Mouse (Mus musculus): ENCODE results near the gene Tas2r144.
A peak's percentile ranks its signal among the peaks of the same experiment; 100 is the strongest.

The Tas2r144 gene

DNA sequence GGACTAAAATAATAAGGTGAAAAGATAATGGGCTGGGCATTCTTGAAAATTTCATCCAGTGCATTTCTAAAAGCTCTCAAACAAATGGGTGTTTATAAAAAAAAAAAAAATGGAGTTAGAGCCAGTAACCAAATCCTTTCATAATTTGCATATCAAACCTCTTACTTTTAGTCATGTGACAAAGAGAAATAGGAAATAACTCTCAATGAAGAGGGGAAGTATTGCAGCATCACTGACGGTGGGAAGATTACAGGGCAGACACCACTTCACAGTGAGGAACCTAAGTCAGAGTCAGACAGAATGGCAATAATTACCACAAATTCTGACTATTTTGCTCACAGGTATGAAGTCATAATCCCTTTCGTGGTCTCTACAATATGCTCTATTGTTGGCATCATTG lies at the start of gene Tas2r144:
Gene Tas2r144 (plus strand): TSS at position 301 of the 400 bp plus-strand sequence.
- no peak for DNase-seq

DNA sequence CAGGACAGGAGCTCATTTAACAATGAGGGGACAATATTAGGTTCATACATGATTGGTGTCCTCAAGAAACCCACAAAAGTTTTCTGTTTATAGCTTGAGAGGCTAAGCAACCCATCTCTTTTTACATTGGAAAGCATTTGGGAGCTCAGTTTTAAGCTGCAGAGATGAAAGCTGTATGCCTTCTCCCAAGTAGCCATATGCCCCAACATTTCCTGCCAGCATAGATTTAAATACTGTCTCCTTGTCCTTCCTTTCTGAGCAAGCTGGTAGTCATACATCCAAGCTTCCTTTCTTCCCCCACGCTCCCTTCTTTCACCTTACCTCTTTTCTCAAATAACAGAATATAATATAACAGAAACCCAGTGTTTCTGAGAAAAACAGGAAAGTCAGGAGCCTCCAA lies 32.7 kb upstream of the Tas2r144 start:
- DNase-seq, result no peak

DNA sequence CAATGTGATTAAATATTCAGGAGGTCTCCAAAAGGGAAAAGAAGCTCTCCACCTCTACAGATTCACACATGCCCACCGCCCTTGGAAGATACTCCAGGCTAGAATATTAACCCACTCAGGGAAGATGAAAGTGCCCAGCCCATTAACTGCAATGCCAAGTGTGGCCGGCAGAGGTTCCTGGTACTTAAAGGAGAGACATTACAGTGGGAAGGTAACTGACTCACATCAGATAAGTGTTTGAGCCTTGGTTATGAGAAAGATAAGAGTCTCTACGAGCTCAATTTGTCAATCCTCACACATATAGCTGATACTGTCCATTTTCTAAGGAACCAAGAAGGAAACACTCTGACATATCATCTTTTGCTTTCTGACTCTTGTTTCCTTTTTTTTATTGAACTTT lies 28.9 kb upstream of the Tas2r144 start:
- DNase-seq, result no peak

DNA sequence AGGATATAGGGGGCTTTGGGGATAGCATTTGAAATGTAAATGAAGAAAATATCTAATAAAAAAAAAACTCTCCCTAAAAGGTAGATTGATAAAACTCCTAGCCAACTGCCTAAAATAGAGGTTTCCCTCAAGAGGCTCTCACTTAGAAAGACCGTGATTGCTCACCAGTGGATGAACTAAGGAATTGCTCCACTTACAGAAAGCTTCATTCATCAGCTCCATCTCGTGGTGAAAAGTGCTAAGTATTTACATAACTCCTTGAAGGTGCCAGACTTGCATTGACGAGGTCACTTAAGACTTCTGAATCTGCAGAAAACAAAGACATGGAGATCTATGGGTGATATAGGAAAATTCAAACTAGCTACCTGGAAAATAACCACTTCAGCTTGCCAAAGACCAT lies 17.4 kb upstream of the Tas2r144 start:
- no peak for DNase-seq

DNA sequence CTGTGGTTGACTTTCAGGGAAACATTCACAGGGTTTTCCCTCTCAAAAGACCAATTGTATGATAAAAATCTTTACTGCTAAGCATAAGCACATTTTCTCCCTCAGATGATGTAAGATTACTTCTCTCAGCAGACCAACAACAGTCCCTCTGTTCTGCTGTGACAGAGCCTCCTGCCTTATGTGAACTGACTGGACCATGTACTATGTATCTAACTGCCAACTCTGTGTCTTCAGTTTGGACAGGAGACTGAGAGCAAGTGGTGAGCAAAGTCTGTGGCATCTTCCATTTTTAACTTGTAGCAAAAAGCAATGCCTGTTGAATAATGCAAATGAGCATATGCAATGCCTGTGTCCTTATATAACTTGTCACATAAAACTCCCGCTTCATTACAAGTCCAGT lies 15.6 kb upstream of the Tas2r144 start:
- DNase-seq, result no peak

DNA sequence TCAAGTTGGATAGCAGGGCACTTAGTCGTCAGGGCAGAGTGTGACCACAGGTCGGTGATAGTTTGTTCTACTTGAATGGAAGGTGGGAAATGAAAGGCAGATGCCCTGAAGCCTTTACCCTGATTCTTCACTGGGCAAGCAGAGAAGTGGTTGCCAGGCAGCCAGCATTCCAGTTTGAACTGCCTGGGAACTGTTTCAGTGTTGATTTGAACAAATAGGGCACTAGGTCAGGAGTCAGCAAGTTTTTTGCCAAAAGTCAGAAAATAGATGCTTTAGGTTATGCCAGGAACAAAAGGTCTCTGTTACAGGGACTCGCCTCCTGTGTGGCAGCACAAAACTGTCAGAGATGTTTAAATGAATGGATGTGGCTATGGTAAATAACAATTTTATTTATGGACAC lies 7.2 kb downstream of the Tas2r144 start:
- peak in 1 of 2 experiments; percentile 8 for DNase-seq

DNA sequence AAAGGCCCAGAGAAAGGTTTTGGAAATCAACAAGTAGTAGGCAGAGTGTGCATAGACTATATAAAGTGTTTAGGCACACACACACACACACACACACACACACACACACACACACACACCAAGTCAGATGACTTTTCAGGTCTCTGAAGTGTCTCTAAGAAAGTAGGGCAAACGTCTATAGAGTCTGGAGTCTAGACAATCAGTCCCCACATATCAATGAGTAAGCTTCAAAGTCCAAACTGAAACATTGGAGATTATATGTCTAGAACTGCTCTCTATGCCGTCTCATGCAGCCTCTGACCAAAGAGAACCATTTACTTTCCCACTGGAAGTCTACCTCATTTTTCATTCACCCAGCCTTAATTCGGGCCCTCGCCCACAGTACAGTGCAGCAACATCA lies 9.9 kb downstream of the Tas2r144 start:
- no peak for DNase-seq

DNA sequence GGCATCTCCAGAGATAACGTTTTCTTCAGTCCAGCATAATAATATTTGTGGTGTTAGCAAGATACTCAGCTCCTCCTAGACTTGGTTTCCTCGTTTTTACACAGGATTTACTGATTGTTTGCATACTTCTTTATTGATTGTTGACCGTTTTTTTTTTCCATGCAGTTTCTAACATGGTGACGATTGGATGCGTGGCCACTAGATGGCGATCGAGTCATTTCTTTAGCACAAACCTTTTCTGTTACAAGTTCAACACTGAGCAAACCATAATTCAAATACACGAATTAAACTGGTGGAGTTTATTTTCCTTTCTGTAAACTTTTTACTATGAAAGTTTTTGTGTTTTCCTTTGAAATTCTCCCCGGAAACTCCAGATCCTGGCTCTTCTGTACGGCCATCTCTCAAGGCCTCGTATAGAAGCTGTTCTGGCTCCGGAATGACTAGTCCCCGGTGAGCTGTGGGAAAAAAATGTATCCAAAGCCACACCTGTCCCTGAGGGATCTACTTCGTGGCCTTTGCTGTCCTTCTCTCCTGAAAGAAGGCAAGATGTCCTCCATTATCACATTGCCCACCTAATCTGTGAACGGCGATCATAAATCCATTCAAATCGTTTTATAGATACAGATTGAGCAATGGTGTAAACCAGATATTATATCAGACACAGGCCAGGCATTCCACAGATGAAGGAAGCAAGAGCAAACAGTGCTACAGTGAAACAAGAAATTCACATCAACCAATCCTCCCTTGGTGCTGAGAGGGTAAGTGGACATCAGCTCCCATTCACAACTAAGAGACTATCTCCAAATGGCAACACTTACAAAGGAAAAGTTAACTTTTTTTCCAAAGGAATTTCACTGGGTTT lies 12.3 kb downstream of the Tas2r144 start:
- DNase-seq, result peak; percentile 62 to 83

DNA sequence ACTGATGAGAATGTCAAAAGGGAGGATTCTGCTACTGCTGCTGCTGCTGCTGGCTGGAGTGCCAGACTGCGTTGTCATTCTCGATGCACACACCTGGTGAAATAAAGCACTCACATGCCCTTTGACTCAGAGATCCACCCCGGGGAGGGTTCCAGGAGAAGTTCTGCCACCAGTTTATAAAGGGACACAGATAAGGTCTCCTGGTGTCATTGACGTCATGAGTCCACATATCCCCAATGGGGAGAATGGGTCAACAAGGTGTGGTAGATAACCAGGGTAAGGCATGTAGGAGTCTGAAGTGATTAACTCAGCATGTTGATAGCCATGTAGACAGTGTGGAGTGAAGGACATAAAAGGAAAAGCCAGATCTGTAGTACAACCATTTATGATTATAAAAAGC lies 14.5 kb downstream of the Tas2r144 start:
- no peak for DNase-seq

DNA sequence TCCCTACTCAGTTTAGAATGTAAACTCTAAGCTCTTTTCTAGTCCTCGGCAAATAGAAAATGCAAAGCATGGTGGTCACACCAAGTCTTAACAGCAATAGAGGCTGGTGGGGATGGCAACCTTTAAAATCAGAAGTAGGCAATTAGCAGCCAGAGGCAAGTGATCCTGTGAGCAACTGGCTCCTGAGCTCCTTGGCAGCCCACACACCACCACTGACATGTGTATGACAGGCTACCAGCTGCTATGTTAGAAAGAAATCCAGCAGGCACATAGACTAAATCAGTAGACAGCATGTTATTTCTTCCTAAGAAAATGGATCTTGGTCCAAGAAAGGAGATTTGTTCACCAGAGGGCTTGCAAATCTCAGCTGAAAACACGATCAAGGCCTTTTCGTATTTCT lies 16.1 kb downstream of the Tas2r144 start:
- DNase-seq, result no peak

DNA sequence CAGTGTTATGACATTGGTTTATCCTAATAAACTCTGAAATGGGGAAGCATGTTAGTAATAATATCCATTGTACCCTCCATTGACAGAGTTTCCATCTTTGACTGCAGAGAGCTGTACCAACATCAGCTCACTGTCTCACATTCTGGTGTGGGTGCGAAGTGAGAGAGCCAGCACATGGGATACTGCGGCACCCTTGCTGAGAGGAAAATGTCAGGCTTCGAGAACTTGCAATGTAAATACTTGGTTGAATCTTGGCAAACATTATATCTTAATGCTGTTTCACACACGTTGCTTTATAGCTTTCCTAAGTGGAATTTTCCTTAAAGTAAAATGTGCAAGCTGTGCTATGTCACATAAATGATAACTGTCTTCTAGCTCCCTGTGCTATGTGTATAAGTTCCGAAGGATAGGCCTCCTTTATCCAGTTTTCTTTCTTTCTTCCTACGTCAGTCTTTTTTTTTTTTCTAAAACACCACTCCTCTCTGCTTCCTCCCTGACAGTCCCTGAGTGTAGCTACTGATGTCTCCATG lies 22.2 kb downstream of the Tas2r144 start:
- DNase-seq, result no peak

DNA sequence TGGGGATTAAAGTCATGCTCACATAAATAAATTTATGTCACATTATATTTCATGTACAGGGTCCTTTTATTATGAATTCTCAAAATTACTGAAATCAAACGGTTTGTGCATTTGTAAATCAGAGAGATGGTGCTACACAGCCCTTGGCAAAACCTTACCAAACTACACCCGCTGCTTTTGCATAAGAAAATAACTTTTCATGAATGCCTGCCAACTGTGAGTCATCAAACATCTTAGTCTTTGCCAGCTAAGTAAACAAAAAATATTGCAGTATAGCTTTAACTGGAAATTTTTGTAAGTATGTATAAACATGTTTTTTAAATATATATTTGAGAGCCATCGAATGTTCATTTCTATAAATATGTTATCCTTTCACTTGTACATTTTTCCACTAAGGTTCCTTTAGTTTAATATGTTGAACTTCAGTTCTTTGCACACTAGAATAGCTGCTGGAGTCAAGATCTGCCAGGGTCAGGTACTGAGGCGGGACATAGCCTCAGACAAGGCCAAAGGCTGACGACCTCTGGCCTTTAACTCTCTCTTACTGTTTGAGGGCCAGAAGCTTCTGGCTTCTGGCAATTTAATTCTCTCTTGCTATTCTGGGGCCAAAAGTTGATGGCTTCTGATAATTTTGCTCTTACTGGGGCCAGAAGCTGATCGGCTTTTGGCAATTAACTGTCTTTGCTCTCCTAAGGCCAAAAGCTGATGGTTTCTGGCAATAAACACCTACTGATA lies 26.4 kb downstream of the Tas2r144 start:
- DNase-seq, result no peak

DNA sequence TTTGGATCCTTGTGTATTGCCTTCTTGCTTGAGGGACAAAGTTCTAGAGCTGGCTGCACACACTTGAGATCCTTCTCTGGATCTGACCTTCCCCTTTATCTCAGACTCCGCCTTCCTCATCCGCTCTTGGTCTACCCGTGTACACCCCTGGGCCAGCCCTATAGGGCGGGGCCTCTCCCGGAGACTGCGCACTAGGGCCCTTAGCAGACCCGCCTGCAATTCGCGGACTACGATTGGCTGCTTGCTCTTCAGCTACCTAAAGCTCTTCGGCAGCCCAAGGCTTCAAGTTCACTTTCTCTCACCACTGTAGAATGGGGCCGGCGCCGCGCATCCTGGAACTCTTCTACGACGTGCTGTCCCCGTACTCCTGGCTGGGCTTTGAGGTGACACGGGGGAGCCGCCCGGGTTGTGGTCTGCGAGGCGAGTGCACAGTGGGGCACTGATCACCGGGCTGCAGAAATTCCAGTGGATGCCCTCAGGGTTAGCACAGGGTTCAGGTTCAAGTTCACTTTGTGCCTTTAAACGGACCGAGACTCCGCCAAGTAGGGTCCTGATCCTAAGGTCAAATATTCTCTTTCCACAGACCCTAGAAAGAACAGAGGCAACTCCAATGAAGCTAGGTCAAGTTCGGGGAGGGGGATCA lies 30.7 kb downstream of the Tas2r144 start, which contains the start of gene Gstk1:
Gene Gstk1 (plus strand): TSS at position 225 of the 643 bp plus-strand sequence.
- DNase-seq, result peak; percentile 75 to 84

DNA sequence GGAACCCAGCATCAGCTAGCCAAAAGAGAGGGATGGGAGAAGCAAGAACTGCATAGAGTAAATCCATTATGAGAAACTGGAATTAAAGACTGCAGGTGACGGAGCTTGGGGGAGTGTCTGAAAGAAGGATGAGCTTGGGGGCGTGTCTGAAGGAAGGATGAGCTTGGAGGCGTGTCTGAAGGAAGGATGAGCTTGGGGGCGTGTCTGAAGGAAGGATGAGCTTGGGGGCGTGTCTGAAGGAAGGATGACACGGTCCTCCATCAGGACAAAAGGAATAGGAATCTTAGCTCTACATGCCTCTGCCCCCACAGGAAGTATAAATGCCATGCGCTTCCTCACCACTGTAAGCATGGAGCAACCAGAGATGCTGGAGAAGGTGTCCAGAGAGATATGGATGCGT lies 32.0 kb downstream of the Tas2r144 start:
- DNase-seq, result no peak

DNA sequence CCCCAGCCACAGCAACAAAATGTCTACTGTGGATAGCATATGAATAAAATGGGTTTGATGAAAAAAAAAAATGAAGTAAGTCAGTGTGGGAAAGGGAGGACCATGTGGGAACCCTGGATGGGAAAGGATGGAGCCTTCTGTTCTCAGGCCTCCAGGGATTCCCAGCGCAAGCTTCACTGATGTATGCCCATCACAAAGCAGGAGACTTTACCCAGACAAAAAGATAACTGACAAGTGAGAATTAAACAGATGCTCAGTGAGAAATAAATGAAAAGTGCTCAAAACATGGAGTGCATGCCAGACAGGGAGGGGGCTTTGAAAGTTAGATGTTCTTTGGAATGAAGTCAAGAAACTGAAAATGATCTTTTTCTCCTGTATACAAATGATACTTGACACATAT lies 32.9 kb downstream of the Tas2r144 start:
- no peak for DNase-seq

DNA sequence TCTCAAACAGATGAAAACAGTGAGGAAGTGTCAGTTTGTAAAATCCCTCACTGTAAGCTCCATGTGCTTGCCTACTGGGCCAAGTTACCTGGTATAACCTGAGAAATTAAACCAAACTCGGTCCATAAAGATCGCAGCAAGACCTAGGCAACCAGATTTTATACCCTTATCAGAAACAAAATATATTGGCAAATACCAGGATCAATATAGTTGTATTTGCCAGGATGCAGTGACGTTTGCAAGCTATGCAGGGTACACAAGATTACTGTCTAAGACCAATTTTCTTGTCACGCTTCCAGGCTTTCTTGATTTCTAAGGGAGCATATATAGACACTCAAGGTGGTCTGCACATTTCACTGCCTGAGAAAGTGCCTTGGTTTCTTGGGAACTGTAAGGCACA lies 36.7 kb downstream of the Tas2r144 start:
- DNase-seq, result no peak

DNA sequence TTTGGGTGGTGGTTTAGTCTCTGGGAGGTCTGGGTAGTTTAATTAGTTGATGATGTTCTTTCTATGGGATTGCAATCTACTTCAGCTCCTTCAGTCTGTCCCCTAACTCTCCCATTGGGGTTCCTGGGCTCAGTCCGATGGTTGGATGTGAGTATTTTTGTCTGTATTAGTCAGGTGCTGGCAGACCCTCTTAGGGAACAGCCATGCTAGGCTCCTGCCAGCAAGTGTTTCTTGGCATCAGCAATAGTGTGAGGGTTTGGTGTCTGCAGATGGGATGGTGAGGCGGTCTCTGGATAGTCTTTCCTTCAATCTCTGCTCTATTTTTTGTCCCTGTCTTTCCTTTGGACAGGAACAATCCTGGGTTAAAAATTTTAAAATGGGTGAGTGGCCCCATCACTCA lies 38.0 kb downstream of the Tas2r144 start:
- DNase-seq, result no peak

DNA sequence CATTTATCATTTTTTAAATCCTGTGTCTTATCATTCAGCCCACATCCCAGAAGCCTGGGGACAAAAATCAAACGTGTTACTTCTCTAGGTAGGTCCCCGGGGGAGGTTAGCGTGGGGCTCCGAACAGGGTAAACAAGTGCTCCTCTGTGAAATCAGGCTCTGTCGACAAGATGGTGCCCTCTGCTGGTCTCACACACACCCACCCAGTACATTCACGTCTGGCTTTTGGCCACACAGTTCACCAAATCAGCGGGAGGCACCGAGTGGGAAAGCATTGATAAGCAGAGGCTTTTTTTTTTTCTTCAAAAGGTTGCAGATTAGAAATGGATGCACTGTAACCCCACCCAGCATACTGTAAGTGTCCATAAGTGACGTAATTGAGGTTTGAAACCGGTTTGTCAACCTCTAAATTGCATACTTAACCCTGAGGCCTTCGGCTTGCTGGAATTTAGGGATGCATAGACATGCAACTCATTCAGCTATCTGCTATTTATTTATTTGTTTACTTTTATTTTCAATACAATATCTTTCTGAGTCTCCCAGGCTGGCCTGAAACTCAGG lies 42.3 kb downstream of the Tas2r144 start:
- DNase-seq, result peak in 1 of 2 experiments; percentile 61

DNA sequence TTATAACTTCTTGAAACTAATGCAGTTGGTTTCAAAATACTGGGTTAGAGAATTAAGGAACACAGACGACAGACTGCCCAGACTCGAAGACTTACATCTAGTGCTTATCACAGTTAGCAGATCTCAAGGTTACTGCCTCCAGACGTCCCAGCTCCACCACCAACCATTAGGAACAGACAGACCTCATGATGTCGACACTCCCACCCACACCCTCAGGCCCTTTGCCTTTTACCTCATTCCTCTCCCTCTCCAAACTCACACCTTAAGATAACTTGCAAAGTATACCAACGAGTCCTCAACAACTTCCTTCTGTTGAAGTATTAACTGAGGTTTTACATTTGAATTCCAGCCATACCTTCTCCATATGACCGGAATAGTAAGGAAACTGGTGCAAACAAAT lies 45.3 kb downstream of the Tas2r144 start:
- no peak for DNase-seq

DNA sequence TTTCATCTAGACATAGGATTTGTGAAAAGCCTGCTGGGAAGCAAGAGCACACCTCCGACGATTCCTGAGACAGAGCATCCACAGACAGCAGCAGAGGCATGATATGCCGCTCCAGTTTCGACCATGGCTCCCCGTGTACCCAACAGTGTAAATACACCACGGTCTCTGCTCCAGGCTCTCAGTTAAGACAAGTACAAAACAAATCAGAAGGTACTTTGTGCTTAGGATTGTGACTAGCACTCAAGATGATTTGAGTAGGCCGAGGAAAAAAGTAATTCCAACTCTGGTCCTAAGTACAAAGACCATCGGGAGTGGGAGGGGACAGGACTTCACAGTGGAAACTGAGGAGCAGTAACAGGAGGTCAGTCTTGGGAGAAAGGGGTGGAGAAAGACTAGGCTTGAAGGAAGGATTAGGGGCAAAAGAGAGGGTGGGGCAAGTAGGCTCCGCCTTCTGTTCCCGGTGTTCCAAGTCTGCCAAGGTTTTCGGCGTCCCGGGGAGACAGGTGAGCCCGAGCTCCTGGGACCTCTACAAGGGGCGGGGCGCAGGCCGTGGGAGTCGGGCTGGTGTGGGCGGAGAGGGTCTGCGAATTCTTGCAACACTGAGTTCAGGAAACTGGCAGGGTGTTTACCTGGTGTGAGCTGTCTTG lies 46.5 kb downstream of the Tas2r144 start, which contains the start of gene Tmem139:
Gene Tmem139 (plus strand): TSS at position 447 of the 647 bp plus-strand sequence.
- DNase-seq, result no peak

DNA sequence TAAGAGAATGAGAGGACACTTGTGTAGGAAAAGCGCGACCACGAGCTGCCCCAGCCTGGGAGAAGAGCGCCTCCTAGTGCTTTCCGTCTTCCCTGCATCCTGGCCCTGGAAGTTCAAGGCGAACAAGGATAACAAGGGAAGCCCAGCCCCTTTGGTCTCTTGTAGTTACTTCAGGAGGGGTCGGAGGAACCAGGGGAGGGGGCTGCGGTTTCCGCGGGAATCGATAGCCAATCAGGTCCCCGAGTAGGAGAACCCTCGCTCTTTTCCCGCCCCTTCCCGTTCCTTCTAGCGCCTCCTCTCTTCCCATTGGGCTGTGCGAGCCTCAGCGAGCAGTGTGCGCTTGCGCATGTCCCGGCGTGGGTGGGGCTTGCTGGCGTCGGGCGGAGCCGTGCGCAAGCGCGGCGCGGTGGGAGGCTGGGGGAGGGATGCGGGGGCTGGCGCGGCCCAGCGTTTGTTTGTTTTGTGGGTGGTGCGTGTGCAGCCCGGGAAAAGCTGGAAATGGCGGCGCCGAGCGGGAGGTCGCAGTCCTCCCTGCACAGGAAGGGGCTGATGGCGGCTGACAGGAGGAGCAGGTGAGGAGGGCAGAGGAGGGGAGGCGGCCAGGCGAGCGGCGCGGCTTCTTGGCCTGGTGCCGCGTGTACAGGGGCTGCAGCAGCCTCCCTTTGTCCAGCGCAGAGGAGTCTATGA lies 49.6 kb downstream of the Tas2r144 start, which contains the start of gene Casp2:
Gene Casp2 (plus strand): TSS at position 360 of the 687 bp plus-strand sequence.
- peak; percentile 98 to 99 for DNase-seq
